Mouse (Mus musculus) myocyte (in vitro differentiated cells): ENCODE data around the gene Gm43518.

Experiments
- CEBPB ChIP-seq: IDR thresholded peaks from 2 replicates; pipeline ENCODE4 v1.6.1; 2011; ENCODE audit warnings: mild to moderate bottlenecking, moderate library complexity; ENCODE audit not compliant: poor library complexity, insufficient read depth, severe bottlenecking
- E2F4 ChIP-seq: IDR thresholded peaks from one replicate; pipeline ENCODE4 v1.6.1; 2011; ENCODE audit warnings: mild to moderate bottlenecking, control low read depth, moderate library complexity; ENCODE audit not compliant: insufficient read depth
- MAX ChIP-seq: IDR thresholded peaks from one replicate; pipeline ENCODE4 v1.6.1; 2011; ENCODE audit warnings: low read depth, mild to moderate bottlenecking, control low read depth
- MYOD1 ChIP-seq, 3 experiments: IDR thresholded peaks; one replicate each; pipeline ENCODE4 v1.6.1; 2011; ENCODE audit warnings: control low read depth in 2 of 3, low read depth in 2 of 3, mild to moderate bottlenecking in 2 of 3, moderate library complexity in 1 of 3; ENCODE audit not compliant: insufficient read length in 2 of 3, control insufficient read depth in 1 of 3
- MYOG ChIP-seq, 3 experiments: IDR thresholded peaks; one replicate each; pipeline ENCODE4 v1.6.1; 2011; ENCODE audit warnings: control low read depth in 2 of 3, low read depth in 2 of 3, mild to moderate bottlenecking in 2 of 3; ENCODE audit not compliant: insufficient read length in 2 of 3, control insufficient read depth in 1 of 3, insufficient read depth in 1 of 3
- POLR2A ChIP-seq: IDR thresholded peaks from one replicate; pipeline ENCODE4 v1.6.1; 2011; ENCODE audit warnings: low read depth, mild to moderate bottlenecking, control low read depth, moderate library complexity; ENCODE audit not compliant: insufficient read length
- POLR2AphosphoS2 ChIP-seq: IDR thresholded peaks from one replicate; pipeline ENCODE4 v1.6.1; 2011; ENCODE audit warnings: low read depth, control low read depth; ENCODE audit not compliant: insufficient read length
- REST ChIP-seq: IDR thresholded peaks from one replicate; pipeline ENCODE4 v1.6.1; 2011; ENCODE audit warnings: mild to moderate bottlenecking, control low read depth, moderate library complexity; ENCODE audit not compliant: insufficient read depth, insufficient read length
- SRF ChIP-seq: IDR thresholded peaks from one replicate; pipeline ENCODE4 v1.6.1; 2011; ENCODE audit warnings: low read depth; ENCODE audit not compliant: control insufficient read depth, insufficient read length
- TCF12 ChIP-seq: IDR thresholded peaks from one replicate; pipeline ENCODE4 v1.6.1; 2011; ENCODE audit warnings: mild to moderate bottlenecking, control low read depth; ENCODE audit not compliant: poor library complexity, insufficient read depth, severe bottlenecking
- TCF3 ChIP-seq: IDR thresholded peaks from one replicate; pipeline ENCODE4 v1.6.1; 2011; ENCODE audit warnings: low read depth, control low read depth; ENCODE audit not compliant: insufficient read length
- USF1 ChIP-seq: IDR thresholded peaks from one replicate; pipeline ENCODE4 v1.6.1; 2011; ENCODE audit warnings: low read depth, mild to moderate bottlenecking, control low read depth, moderate library complexity

DNA sequence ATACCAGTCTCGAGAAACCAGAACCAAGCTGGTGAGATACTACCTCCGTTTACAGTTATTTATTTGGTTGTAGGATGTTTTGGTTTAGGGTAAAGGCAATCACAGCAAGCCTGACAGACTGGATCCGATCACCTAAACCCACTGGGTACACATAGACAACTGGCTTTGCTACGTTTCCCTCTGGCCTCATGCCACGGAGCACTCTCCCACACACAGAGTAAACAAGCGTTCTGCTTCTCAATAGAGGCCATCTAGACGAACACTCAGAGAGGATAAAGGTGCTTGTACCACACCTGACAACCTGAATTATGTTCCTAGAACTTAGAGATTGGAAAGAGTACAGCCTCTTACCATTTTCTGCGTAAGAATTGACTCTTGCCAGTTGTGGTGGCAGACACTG lies 32.9 kb downstream of the Gm43518 start:
- no peak for TF ChIP-seq E2F4
- no peak for TF ChIP-seq POLR2A
- TF ChIP-seq MYOG (IDR thresholded peaks at IDR 0.05; ENCODE audit: control insufficient read depth in 1 of 3, insufficient read depth in 1 of 3, insufficient read length in 2 of 3, low read depth in 2 of 3), result no peak
- no peak for TF ChIP-seq TCF12
- no peak for TF ChIP-seq MAX
- TF ChIP-seq TCF3, result no peak
- no peak for TF ChIP-seq POLR2AphosphoS2
- no peak for TF ChIP-seq REST
- TF ChIP-seq CEBPB, result no peak
- TF ChIP-seq MYOD1 (IDR thresholded peaks at IDR 0.05; ENCODE audit: control insufficient read depth in 1 of 3, insufficient read length in 2 of 3, low read depth in 2 of 3), result no peak
- TF ChIP-seq USF1, result no peak
- no peak for TF ChIP-seq SRF
